Mouse (Mus musculus) ES-E14 (cell line): ENCODE measurements at regions not wholly inside any gene's neighbourhood (a gene's known extent, or its start where the extent isn't known, plus 50 kb on each side); places are given as distances from the start of the nearest gene placed in this dataset.

Source experiments
- DNase-seq: peaks from one replicate; pipeline ENCODE4 v3.0.0-alpha.2; 2013; ENCODE audit warnings: low read depth, low spot score
- H3K27ac ChIP-seq: 2 replicates; pipeline ENCODE4 v1.5.1; 2012; ENCODE audit warnings: low read depth, mild to moderate bottlenecking, low read length, moderate library complexity, mixed read lengths; ENCODE audit not compliant: poor library complexity, insufficient read depth, severe bottlenecking
- H3K36me3 ChIP-seq: 2 replicates; pipeline ENCODE4 v1.6.1; 2012; ENCODE audit warnings: mild to moderate bottlenecking, low read length, moderate library complexity, mixed read lengths; ENCODE audit not compliant: control insufficient read depth, poor library complexity, insufficient read depth, severe bottlenecking
- H3K4me1 ChIP-seq, 2 experiments: fragments of 150-350 bp in 1 of 2; sonication (generic) in 1 of 2; 2 replicates each; pipeline ENCODE4 v1.6.1; 2012; ENCODE audit warnings: low read length in 2 of 2, mild to moderate bottlenecking in 1 of 2, mixed read lengths in 1 of 2; ENCODE audit not compliant: control insufficient read depth in 2 of 2, insufficient read depth in 2 of 2, poor library complexity in 1 of 2
- H3K4me3 ChIP-seq, 2 experiments: fragments of 150-350 bp in 1 of 2; sonication (generic) in 1 of 2; 2 replicates each; pipeline ENCODE4 v1.5.1; 2012; ENCODE audit warnings: low read length in 2 of 2, low read depth in 1 of 2, mild to moderate bottlenecking in 1 of 2, mixed read lengths in 1 of 2; ENCODE audit not compliant: insufficient read depth in 1 of 2, poor library complexity in 1 of 2, severe bottlenecking in 1 of 2
- H3K9ac ChIP-seq: 2 replicates; pipeline ENCODE4 v1.6.1; 2012; ENCODE audit warnings: low read depth, mild to moderate bottlenecking, low read length, mixed read lengths; ENCODE audit not compliant: poor library complexity, insufficient read depth, severe bottlenecking
- H3K9me3 ChIP-seq: fragments of 150-350 bp; sonication (generic); 2 replicates; pipeline ENCODE4 v1.6.1; 2012; ENCODE audit warnings: low read depth, mild to moderate bottlenecking, low read length; ENCODE audit not compliant: control insufficient read depth, insufficient read depth
- CHD2 ChIP-seq: IDR thresholded peaks from 2 replicates; pipeline ENCODE4 v1.6.1; 2014; ENCODE audit warnings: mild to moderate bottlenecking, low read depth, low read length, inconsistent platforms
- HCFC1 ChIP-seq: IDR thresholded peaks from 2 replicates; pipeline ENCODE4 v1.6.1; 2012; ENCODE audit warnings: low read length, inconsistent platforms, borderline replicate concordance; ENCODE audit not compliant: insufficient read depth
- MAFK ChIP-seq: IDR thresholded peaks from 2 replicates; pipeline ENCODE4 v1.6.1; 2014; ENCODE audit warnings: mild to moderate bottlenecking, low read depth, low read length, inconsistent platforms; ENCODE audit not compliant: insufficient read depth
- ZC3H11A ChIP-seq: IDR thresholded peaks from 2 replicates; pipeline ENCODE4 v1.6.1; 2012; ENCODE audit warnings: low read depth, mild to moderate bottlenecking, inconsistent platforms, low read length, borderline replicate concordance
- ZNF384 ChIP-seq: IDR thresholded peaks from 2 replicates; pipeline ENCODE4 v1.6.1; 2012; ENCODE audit warnings: low read depth, low read length, inconsistent platforms
- in situ Hi-C, 2 experiments: fragments of 600-800 bp; cut with MboI; formaldehyde crosslinking; loops; one replicate each; pipeline ENCODE4 v1.15.1; 2025; ENCODE audit warnings: low sequenced_read_pairs in 2 of 2, inconsistent platforms in 1 of 2; ENCODE audit not compliant: unreplicated experiment in 2 of 2

DNA sequence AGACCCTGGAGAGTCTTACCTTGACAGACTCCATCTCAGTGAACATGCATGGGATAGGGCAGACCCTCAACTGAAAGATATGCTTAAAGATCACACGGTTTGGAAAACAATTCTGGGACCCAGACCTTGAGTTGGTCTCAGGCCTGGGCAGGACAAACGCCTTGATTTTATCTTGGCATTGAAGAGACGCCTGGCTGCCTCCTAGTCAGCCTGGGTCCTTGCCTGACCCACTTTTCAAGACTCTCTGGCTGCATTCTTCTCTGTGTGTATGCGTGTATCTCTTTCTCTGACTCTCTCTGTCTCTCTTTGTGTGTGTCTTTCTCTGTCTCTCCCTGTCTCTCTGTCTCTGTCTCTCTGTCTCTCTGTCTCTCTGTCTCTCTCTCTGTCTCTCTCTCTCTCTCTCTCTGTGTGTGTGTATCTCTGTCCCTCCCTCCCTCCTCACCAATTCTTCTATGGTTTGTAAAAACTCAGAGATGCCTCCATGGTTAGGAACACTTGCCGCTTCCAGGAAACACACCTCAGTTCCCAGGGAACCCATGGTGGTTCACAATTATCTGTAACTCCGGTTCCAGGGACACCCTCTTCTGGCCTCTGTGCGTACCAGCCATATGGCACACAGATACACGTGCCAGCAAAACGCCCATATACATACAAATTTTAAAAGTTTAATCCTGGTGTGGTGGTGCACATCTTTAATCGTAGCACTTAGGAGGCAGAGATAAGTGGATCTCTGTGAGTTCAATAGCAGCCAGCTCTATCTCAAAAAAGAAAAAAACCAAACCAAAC, 72.7 kb downstream of the Rassf10 start:
- DNase-seq: no peak
- in situ Hi-C loops: no loop called here
- no peak overlapping the region for H3K4me3 ChIP-seq
- H3K4me1 ChIP-seq: peaks cover 9 to 17% of the 10 kb centered on the region in 2 experiments; a peak in 3 of 4 replicates
- no peak overlapping the region for H3K27ac ChIP-seq
- H3K36me3 ChIP-seq: no peaks in the 10 kb centered on the region
- no peak for TF ChIP-seq MAFK
- TF ChIP-seq ZNF384: no peak
- TF ChIP-seq HCFC1: no peak
- no peak for TF ChIP-seq ZC3H11A
- TF ChIP-seq CHD2: no peak
- no peaks in the 10 kb centered on the region for H3K9me3 ChIP-seq
- H3K9ac ChIP-seq: no peak overlapping the region

DNA sequence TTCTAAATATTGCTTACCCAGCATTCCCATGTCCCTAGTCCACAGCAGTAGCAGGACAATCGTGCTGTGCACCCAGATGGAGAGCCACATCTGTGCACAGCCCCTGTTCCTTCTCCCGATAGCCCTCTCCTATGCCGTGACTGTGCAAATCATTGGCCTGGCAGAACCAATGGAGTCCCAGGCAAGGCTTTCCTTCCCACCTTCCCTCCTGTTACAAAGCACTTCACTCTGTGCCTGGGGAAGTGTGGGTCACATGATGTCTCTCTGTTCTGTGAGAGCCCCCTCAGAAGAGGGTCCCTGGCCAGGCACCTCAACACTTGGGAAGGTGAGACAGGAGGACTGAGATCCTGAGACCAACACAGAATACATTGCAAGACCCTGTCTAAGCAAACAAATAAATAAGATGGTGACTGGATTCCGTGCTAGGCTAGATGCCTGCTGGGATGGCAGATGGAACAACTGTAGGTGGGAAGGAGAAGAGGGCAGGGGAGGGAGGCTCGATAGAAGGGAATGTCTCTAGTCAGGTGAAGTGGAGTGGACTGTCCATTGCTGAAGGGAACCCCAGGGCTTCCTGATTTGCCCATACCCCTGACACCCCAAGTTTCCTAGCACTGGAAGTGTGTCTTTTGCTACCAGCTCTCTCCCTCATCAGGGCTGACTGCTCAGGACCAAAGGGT, 73.5 kb downstream of the Rassf10 start:
- Histone ChIP-seq H3K9me3 (no peaks in the 10 kb centered on the region), H3K27ac (no peak overlapping the region), H3K9ac (no peak overlapping the region), H3K4me1 (peaks cover 6 to 12% of the 10 kb centered on the region in 2 experiments; a peak in 3 of 4 replicates), H3K4me3 (no peak overlapping the region), H3K36me3 (no peaks in the 10 kb centered on the region)
- no peak for TF ChIP-seq HCFC1
- DNase-seq: no peak
- in situ Hi-C loops: no loop called here

- no peak overlapping the region for H3K9ac ChIP-seq
- H3K36me3 ChIP-seq: no peaks in the 10 kb centered on the region
- no peak overlapping the region for H3K4me3 ChIP-seq
- no peaks in the 10 kb centered on the region for H3K9me3 ChIP-seq
- DNase-seq: no peak
- TF ChIP-seq ZC3H11A (no peak), HCFC1 (no peak), CHD2 (no peak), ZNF384 (no peak), MAFK (no peak)
- H3K4me1 ChIP-seq: peaks cover 0 to 6% of the 10 kb centered on the region in 2 experiments; a peak in 1 of 4 replicates
- H3K27ac ChIP-seq: no peak overlapping the region
- in situ Hi-C loops: no loop called here
Observed at GRCm38 (mm10) chr7:113030053-113030752, 76.4 kb downstream of the Rassf10 start.

DNA sequence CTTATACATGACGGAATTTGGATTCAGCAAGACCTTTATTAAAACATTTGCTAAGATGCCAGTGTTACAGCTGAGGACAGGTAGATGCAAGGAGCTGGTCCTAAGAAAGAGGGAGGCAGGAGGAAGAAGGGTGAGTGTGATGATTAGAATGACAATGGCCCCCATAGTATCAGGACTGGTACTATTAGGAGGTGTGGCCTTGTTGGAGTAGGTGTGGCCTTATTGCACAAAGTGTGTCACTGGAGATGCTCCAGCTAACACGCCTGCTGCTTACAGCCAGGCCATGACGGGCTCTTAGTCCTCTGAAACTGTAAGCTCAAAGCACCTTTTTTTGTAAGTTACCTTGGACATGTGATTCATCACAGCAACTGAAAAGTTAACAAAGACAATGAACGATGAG, 82.0 kb downstream of the Rassf10 start:
- no peak for DNase-seq
- in situ Hi-C loops: no loop called here

More for the DNA sequence above, 82.0 kb downstream of the Rassf10 start:
- Histone ChIP-seq H3K27ac (no peak overlapping the region), H3K9me3 (no peaks in the 10 kb centered on the region), H3K4me1 (peaks cover 5 to 20% of the 10 kb centered on the region in 2 experiments; a peak in 3 of 4 replicates), H3K9ac (no peak overlapping the region), H3K4me3 (no peak overlapping the region), H3K36me3 (no peaks in the 10 kb centered on the region)
- TF ChIP-seq HCFC1: no peak
- no peak for TF ChIP-seq ZNF384
- no peak for TF ChIP-seq ZC3H11A
- no peak for TF ChIP-seq CHD2
- no peak for TF ChIP-seq MAFK
